ENCODE assay signal across 8 mouse cellular contexts in the genomic region with DNA sequence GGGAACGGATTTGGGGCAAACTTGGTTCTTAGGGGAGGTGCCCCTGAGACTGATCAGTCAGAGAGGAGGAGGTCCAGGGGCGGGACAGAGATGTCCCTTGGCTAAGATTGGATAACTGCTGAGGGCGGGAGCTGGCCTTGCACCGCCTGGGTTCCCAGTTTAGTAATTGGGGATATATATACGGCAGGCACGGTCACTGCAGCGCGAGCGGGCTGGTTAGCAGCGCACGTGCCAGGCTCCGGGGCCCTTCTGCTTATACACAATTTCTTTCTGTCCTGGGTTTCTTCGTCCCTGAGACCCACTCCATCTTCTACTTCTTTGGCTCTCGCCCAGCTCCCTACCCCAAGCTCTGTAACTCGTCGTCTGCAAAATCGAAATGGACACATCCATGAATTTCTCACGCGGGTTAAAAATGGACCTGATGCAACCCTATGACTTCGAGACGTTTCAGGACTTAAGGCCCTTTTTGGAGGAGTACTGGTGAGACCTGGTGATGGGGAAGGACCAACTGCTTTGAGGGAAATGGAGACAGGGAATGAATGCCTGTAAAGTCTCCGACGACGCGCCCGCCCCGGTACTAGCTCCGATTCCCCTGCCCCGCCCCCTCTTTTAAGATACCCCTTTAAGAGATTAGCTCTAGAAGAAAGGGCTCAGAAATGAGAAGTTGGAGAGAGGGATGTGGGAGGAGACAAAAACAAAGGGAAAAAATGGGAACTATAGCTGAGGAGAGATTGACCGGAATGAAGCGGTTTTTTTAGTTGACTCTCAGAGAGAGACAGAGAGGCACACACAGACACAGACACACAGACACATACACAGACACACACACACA. TPM values are rescaled to one million over a fixed set of nuclear protein-coding genes. Genes with fewer than 3 reads are reported as not detected.
DNase-seq lines count a peak whose midpoint lies in the region; ATAC-seq lines count a peak whose summit lies in the region.

A gene (plus strand): TSS at position 204 of the 832 bp plus-strand sequence.

- H3K27ac ChIP-seq in embryonic facial prominence, embryonic 10.5 days (replicated peaks), result no peak within 1 kb of the TSS
- no peak within 1 kb of the TSS for H3K27ac ChIP-seq in heart, embryonic 16.5 days (ENCODE audit: low read length)
- no peak within 1 kb of the TSS for H3K27ac ChIP-seq in midbrain, embryonic 11.5 days (ENCODE audit: low read depth, low read length)

- peak; percentile 58; the same call in 1 of the 2 replicates for ATAC-seq in heart, embryonic 16.5 days (replicated peaks; ENCODE audit: extremely low read depth, insufficient read depth, low FRiP score)
- no peak for ATAC-seq in midbrain, embryonic 11.5 days (ENCODE audit: low FRiP score)

- no peak within 1 kb of the TSS; the same call in 1 of the 2 replicates for H3K9ac ChIP-seq in heart, embryonic 16.5 days (ENCODE audit: low read length)
- no peak within 1 kb of the TSS for H3K9ac ChIP-seq in midbrain, embryonic 11.5 days (ENCODE audit: low read length)

- no peaks in the 10 kb centered on the region for H3K9me3 ChIP-seq in embryonic facial prominence, embryonic 10.5 days
- H3K9me3 ChIP-seq in heart, embryonic 16.5 days (replicated peaks; ENCODE audit: control insufficient read depth, low read length), result no peaks in the 10 kb centered on the region
- no peaks in the 10 kb centered on the region for H3K9me3 ChIP-seq in midbrain, embryonic 11.5 days (ENCODE audit: control insufficient read depth, low read length)

- H3K27me3 ChIP-seq in embryonic facial prominence, embryonic 10.5 days (replicated peaks; ENCODE audit: low read depth, poor library complexity, severe bottlenecking), result peaks cover 73% of the 10 kb centered on the region
- H3K27me3 ChIP-seq in heart, embryonic 16.5 days (ENCODE audit: control insufficient read depth, insufficient read depth, low read length), result peaks cover 42% of the 10 kb centered on the region
- peaks cover 61% of the 10 kb centered on the region for H3K27me3 ChIP-seq in midbrain, embryonic 11.5 days (ENCODE audit: control insufficient read depth, insufficient read depth, low read length)

- peak within 1 kb of the TSS; percentile 59 for H3K4me2 ChIP-seq in heart, embryonic 16.5 days (ENCODE audit: low read depth, low read length)
- H3K4me2 ChIP-seq in midbrain, embryonic 11.5 days, result peak within 1 kb of the TSS; percentile 34

- no peaks in the 10 kb centered on the region for H3K36me3 ChIP-seq in embryonic facial prominence, embryonic 10.5 days (replicated peaks)
- H3K36me3 ChIP-seq in heart, embryonic 16.5 days (ENCODE audit: control insufficient read depth, insufficient read depth), result no peaks in the 10 kb centered on the region
- no peaks in the 10 kb centered on the region for H3K36me3 ChIP-seq in midbrain, embryonic 11.5 days (ENCODE audit: control insufficient read depth, insufficient read depth, low read length)

- H3K4me1 ChIP-seq in embryonic facial prominence, embryonic 10.5 days, result peaks cover 26% of the 10 kb centered on the region
- peaks cover 11% of the 10 kb centered on the region for H3K4me1 ChIP-seq in heart, embryonic 16.5 days (ENCODE audit: control insufficient read depth, insufficient read depth, low read length)
- H3K4me1 ChIP-seq in midbrain, embryonic 11.5 days (ENCODE audit: control insufficient read depth, insufficient read depth, low read length), result peaks cover 18% of the 10 kb centered on the region

- H3K4me3 ChIP-seq in embryonic facial prominence, embryonic 10.5 days, result peak within 1 kb of the TSS; percentile 28
- H3K4me3 ChIP-seq in heart, embryonic 16.5 days (ENCODE audit: low read length), result peak within 1 kb of the TSS; percentile 43
- no peak within 1 kb of the TSS; the same call in 1 of the 2 replicates for H3K4me3 ChIP-seq in midbrain, embryonic 11.5 days (ENCODE audit: low read depth, low read length)

- DNase-seq in adrenal gland, adult (ENCODE audit: inconsistent age in 2 of 2, low spot score in 1 of 2), result peak; percentile 77 to 88
- no peak for DNase-seq in adrenal gland, postnatal 4 days (ENCODE audit: low spot score in 2 of 2)
- DNase-seq in embryonic facial prominence, embryonic 10.5 days (ENCODE audit: low spot score), result peak; percentile 44
- peak; percentile 42 to 43 for DNase-seq in kidney, postnatal 36 days
- peak; percentile 92 for DNase-seq in midbrain, embryonic 11.5 days (ENCODE audit: low spot score, missing footprints)
- no peak for DNase-seq in layer of hippocampus, adult 8-10 months (ENCODE audit: low spot score in 2 of 2)
- no peak for DNase-seq in cerebellum, postnatal 14 days

- 3% methylated on average over 31 of the region's 31 CpGs for WGBS in embryonic facial prominence, embryonic 10.5 days
- 3% methylated on average over 31 of the region's 31 CpGs for WGBS in heart, embryonic 16.5 days
- WGBS in midbrain, embryonic 11.5 days, result 1% methylated on average over 31 of the region's 31 CpGs

RNA-seq across cellular contexts. Expression of the gene that starts here (rescaled TPM):
- under 1 TPM; 0.31 to 0.93 TPM for total RNA-seq in adrenal gland, postnatal 4 days (2021)
- polyA plus RNA-seq in embryonic facial prominence, embryonic 10.5 days (2016; fragmentation: Nextera tagmentation; extraction: Ambion mirVana), result 0.10 TPM in 1 of 2 replicates, not detected in the other
- not detected in 2 replicates for polyA plus RNA-seq in heart, embryonic 16.5 days (2015; fragmentation: Nextera tagmentation; extraction: Ambion mirVana)
- not detected in 2 replicates for polyA plus RNA-seq in midbrain, embryonic 11.5 days (2014; fragmentation: Nextera tagmentation; extraction: Ambion mirVana)
- total RNA-seq in layer of hippocampus, adult 8-10 months (2022), result not detected

Comparison
In these comparisons a context has a peak if more than half of its experiments do, and no peak if none do; other contexts are left out.
1. DNase-seq: peak in adrenal gland, adult (2 of 2) and kidney, postnatal 36 days (2 of 2); none in adrenal gland, postnatal 4 days (0 of 2), layer of hippocampus, adult 8-10 months (0 of 2) and cerebellum, postnatal 14 days (0 of 2).
2. Peak in DNase-seq and H3K4me3 ChIP-seq in embryonic facial prominence, embryonic 10.5 days; RNA of the gene not detected or under 1 TPM.
3. Peak in ATAC-seq, H3K4me3 ChIP-seq and H3K4me2 ChIP-seq in heart, embryonic 16.5 days; RNA of the gene not detected or under 1 TPM.
4. Peak in DNase-seq and H3K4me2 ChIP-seq in midbrain, embryonic 11.5 days; RNA of the gene not detected or under 1 TPM.